Mouse (Mus musculus): ENCODE measurements at regions not wholly inside any gene's neighbourhood (a gene's known extent, or its start where the extent isn't known, plus 50 kb on each side); places are given as distances from the start of the nearest gene placed in this dataset.

DNA sequence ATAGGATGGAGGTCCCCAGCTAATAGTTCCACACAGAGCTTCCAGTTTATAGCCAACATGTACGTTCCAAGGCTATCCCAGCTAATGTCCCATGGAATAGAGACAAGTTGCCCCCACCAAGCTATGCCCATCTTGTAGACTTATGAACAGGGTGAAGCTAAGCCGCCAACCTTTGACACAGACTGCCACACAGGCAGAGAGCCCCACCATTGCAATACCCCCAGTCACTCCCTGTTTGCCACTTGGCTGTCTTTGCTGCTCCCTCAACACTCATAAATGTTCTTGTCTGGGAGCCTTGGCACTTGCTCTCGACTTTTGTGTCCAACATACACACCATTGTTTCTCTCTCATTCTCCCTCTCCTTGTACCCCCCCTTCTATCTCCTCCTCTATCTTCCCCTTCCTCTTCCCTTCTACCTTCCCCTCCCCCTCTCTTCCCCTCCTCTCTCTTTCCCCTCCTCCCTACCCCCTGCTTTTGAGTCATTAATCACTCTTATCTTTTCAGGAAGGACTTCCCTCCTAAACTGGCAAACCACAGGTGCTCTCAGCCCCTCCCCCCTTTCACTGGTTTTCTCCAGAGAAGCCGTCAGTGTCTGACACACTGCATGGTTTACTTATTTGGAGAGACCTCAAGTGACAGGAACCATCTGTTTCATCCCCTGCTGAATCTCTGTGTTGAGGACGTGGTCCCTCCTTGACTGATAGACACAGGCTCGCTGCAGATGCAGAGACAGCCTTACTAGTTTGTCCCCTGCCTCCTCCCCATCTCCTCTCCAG, 148.2 kb downstream of the Kdr start:
- DNase-seq (ENCODE audit: low read depth, low spot score): no peak

DNA sequence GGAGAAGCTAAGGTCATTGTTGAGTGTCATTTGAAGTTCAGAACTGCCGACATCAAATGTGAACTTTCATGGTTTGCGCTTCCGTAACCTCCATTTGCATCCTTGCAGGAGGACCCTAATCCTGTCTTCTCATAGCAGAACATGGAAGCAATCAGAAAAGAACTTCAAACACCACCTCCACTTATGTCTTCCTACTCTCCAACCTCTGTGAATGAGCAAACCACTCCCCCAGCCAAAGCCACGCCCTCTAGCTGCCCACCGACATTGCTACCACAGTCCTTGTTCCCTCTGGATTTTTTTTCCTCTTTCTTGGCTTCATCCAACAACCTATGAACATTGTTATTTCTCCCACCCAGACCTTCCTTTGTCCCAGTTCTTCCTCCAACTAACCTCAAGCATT, 149.9 kb downstream of the Kdr start:
- DNase-seq (ENCODE audit: low read depth, low spot score): no peak

DNA sequence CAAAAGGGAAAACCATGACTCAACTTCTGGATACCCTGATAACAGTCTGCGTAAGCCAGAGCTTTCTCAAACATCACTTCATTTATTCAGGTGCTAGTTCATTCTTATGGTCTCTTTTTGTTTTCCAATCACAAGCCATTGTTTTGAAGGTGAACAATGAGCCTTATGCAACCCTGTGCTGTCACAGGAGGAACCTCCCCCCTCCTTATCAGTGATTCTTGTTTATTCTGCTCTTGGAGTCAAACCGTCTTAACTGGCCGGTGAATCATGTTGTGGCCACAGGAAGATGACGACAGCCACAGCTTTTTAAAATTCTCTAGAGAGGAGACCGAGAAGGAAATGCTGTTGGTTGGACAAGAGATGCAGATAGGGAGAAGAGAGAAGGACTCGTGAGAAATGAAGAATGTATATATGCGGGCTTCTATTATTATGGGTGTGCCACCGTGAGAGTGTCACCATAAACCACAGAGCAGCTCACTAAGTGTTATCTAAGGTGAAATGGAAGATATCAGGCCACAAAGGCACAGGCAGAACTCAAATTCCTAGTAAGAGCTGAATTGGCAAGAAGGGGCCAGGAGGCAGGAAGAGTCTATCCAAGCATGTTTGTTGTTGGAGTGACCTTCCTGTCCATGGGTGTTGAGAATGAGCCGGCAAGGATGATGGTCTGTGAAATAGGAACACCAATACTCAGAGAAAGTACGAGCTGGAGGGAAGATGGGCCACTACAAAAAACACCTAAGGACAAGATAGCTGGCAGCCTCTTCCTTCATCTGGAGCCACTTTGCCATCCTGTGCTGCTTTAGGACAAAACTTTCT, 151.8 kb downstream of the Kdr start:
- no peak for DNase-seq (ENCODE audit: low read depth, low spot score)

DNA sequence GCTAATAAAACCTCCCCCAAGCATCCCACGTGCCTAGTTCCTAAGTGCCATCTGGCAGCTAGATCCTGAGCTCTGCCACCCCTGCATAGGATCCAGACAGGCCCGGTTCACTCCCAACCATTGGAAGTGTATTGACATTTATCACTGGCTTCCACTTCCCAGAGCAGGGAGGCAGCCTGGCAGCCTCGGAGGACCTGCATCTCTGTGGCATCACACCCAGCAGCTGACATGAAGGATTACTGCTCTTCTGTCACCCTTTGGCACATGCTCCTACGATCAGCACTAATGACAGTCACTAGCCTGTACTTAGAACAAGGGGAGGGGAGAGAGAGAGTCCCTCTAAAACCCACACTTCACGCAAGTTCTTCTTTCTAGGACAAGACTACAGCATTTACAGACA, 152.7 kb downstream of the Kdr start:
- no peak for DNase-seq (ENCODE audit: low read depth, low spot score)

DNA sequence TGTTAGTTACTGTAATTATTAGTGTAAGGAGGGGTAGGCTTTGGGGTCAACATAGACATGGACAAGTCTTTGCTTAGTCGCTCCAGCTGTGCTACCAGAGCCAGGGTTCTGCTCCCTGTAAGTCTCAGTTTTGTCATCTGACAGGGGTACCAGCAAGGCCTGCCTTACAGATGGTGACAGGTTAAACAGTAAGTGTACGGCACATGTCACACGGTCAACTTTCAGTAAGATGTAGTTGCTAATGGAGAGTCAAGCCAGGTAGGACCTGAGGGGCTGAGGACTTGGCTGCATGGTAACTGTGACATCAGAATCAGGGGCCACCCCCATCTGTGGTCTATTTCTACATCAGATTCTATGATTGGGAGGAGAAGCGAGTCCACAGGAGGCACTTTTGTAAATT, 153.6 kb downstream of the Kdr start:
- DNase-seq (ENCODE audit: low read depth, low spot score): no peak

DNA sequence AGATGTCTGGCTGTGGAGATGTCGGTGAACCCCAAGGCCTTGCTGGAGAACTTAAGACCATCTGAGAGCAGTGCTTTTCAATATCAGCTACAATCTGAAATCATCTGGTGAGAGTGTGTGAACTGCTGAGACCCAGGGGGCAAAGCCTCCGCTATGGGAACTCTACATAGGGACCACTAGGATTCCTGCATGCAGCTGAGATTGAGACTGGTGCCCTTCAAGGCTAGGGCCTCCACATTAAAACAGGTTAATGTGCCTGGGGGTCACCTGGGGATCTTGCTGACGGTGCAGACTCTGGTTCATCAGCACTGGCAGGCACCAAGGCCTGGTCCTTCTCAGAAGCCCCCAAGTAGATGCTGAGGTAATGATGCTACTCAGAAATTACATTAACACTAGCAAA, 154.6 kb downstream of the Kdr start:
- DNase-seq (ENCODE audit: low read depth, low spot score): no peak

DNA sequence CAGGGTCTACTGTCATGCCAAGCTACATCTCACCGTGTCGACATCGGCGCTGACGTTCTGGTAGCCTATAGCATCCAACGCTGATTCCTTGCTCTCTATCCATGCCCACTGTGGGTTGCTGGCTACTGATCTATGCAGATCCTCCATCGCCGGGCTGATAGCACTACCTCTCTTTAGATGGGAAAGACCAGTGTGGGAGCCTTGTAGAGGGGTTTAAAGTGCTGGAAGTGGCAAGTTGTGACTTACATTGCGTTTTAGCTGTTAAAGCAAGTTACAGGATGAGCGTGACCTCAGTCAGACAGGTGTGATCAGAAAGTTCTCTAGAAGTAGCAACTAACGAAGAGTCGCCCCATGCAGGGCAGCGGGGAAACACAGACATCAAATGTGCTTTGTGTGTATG, 160.9 kb downstream of the Kdr start:
- no peak for DNase-seq (ENCODE audit: low read depth, low spot score)

DNA sequence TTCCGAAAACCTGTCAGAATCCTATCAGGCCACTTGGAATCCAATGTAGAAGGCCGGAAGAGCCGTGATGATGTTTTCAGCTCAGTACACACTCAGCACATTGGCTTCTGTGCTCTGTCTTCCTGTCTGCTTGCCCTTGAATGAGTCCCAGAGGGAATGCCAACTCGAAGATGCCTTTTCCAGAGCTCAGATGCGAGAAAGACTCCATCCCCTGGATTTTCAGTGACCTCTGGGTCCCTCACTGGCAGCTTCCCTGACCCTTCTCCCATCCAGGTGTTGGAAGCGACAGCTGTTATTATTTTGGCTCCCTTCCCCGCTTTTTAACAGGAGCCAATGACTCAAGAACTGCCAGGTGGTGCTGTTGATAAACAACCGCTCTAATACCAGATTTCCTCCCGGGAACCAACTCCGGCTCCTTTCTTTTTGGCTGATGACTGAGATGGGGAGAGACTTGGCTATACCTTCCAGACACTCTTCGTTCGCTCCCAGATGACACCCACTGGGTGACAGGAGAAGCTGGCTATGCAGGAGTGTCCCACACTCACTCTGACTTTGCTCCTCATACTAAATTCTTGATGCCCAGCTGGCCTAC, 163.8 kb downstream of the Kdr start:
- DNase-seq (ENCODE audit: low read depth, low spot score): peak; percentile 44

DNA sequence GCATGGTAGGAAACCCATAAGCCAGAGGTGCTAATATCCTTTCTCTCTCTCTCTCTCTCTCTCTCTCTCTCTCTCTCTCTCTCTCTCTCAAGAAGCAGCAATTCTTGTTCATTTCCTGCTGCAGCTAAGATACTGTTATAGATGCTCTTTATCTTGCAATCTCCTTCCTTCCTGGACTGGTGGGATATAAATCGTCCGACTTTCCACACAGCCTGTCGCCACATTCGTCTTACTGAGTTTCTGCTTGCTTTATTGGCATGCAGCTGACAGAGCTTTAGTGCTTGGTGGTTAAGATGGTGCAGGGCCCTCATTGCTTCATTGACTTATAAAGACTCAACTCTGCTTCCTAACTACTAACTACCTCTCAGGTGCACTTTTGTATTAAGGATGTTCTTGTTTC, 165.6 kb downstream of the Kdr start:
- no peak for DNase-seq (ENCODE audit: low read depth, low spot score)

DNA sequence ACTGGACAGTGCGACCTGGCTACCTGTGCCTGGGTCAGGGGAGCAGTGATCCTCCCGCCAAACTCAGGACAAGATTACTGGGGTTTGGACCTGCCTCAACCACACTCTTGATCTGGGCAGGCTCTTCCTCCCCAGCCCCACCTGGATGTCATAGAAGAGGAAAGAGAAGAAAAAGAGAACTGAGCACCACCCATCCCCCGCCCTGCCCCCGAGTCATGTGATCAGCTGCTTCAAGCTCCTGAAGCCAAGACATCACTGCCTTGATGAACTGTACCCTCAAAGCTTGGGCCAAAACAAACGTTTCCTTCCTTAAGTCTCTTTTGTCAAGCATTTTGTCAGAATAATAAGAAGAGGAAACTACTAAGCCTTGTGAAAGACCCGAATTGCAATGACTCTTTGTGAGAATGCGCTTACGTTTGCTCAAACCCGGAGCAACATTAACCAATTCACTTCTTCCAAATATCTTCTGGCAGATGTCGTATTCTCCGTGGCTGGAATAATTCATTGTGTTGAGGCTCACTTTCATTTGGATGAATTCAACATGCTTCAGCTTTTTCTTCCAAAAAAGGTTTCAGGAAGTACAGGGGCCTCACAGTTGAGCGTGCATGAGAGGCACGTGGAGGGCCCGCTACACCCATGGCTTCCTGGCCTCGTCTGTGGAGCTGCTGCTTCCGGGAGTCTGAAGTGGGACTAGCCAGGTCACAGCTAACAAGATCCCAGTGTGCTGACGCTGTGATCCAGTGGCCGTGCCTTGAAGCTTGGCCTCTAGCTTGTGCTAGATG, 169.5 kb downstream of the Kdr start:
- no peak for DNase-seq (ENCODE audit: low read depth, low spot score)

DNA sequence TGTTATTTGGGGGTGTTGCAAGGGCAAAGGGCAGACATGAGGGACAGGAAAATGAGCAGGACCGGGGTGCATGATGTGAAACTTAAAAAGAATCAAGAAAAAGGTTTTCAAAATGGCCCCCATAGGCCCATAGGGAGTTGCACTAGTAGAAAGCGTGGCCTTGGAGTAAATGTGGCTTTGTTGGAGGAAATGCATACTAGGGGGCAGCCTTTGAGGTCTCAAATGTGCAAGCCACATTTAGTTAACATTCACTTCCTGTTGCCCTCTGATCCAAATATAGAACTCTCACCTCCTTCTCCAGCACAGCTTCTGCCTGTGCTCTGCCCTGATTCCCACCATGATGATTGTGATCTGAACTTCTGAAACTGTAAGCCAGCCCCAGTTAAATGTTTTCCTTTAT, 173.2 kb downstream of the Kdr start:
- DNase-seq (ENCODE audit: low read depth, low spot score): no peak

DNA sequence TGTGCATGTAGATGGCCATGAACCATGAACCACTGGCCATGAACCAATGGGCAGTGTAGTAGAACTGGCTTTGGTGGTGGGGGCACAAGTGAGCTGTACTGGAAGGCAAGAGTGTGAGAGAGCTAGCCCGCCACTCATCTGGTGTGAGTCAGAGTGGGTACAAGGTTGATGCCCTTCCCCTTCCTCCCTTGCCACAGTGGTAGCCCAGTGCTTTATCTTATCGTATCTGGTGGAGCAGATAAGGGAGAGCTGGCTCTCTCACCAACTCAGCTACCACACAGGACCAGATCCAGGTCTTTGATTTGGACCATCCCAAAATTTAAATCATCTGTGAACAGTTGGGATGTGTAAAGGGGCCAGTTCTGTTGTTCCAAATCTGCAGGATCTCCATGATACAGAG, 173.9 kb downstream of the Kdr start:
- DNase-seq (ENCODE audit: low read depth, low spot score): no peak

DNA sequence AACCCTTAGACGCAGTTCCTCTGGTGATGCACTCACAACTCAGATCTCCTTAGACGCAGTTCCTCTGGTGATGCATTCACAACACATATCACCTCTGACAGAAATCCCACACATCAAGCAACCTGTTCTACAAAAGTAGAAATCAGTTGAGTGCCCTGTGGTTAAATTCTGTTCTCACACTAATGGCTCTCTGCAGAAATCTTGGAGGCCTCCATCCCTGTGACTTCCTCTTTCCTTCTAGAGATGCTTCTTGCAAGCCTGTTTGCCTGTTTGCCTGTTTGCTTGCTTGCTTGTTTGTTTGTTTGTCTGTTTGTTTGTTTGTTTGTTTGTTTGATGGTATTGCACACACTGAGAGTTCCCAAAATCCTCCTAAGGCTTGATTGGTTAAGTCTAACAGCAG, 175.2 kb downstream of the Kdr start:
- DNase-seq (ENCODE audit: low read depth, low spot score): no peak

DNA sequence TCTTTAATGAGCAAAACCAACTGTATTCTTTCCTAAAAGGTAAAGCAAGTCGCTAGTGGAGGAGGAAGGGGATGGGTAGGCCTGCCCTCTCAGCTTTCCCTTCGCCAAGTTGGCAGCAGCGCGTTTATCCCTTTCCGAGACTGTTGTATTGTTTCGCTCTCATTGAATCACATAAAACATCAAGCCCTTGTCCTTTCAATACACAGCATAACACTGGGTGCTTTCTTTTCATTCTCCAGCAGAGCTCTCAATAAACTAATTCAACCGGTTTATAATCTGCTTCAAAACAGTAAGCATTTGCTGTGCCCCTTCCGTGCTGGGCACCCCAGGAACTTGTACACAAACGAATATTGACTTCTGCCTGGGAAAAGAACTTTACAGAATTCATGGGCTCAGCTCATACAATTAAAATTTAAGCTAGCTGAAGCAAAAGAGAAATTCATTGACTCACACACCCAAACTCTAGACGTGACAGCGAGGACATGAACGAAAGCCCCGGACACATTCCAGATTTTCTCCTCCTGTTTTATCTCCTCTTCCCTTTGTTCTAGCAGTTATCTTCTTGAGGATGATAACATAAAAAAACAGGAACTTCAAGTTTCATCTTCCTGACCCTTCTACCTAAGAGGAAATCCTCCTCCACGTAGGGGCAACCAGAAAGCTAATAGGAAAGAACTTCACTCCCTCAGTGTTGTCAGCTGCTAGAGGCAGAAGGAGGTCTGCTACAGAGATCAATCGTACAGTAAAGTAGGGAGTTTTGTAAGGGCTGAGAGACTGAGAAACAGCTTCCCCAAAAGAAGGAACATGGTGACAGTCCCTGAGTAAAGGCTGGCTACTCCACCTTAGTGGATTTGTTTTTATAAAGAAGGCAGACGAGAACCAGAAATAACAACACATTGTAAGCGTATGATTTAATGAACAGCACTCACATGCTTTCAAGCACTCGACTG, 177.9 kb downstream of the Kdr start:
- no peak for DNase-seq (ENCODE audit: low read depth, low spot score)

DNA sequence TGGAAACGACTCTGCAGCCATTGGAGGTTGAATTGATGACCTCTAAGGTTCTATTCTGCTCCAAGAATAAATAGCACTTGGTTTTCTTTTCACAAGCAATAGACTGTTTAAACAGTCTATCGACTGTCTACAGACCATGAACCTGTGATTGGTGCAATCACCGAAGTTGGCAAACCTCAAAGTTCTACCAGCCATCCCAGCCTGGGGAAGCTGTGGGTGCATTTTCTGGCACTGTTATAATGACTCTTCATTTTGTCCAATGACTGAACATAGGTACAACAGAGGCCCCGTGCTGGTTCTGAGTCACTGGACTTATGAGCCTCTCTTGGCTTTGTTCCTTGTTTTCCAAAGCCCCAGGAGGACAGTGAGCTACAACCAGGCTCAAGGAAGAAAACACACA, 178.6 kb downstream of the Kdr start:
- DNase-seq (ENCODE audit: low read depth, low spot score): no peak

DNA sequence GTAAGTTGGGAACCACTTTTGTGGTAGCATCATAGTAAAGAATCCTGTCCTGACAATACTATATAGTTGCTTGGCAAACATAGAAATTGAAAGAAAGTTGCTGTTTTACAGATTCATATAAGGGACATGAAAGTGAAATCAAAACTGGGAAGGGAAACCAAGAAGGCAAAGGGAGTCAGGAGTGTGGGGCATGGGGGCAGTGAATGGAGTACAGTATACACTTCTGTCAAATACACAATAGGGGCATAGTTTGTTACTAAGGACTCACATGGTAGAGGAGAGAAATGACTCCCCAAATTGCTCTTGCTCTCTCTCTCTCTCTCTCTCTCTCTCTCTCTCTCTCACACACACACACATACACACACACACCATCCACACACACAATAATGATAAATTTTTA, 185.1 kb downstream of the Kdr start:
- no peak for DNase-seq (ENCODE audit: low read depth, low spot score)

DNA sequence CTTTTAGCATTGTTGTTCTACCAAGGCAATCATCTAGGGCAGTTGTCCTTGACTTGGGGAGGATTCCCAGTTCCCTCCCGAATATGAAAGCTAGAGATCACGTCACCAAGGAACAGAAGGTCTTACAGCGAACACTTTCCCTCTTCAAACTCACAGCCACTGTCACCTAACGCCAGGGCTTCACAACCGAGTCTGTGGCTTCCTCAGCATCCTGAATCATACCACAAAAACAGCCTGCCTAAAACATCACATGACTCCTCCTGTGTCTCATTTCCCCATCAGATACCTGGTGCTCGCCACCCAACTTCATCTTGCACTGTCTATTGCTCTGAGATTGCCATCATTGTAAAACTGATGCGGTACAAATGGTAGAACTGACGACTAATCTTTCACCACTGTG, 186.5 kb downstream of the Kdr start:
- DNase-seq (ENCODE audit: low read depth, low spot score): no peak

DNA sequence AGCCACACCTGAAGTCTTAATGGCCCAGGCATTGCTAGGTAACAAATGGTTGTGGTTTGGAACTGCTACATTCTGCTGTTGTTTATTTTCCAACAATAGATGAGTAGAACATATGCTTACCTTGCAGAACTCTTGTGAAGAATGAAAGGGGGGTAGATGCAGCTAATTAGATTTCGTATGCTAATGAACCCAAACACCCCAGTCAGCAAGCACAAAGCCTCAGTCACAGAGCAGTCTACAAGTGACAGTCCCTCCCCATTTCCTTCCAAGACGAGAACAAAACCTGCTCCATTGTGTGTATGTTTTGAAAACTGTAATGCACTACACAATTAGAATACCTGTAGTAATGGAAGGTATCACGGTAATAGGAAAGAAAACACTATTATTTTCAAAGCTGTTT, 190.2 kb downstream of the Kdr start:
- peak; percentile 4 for DNase-seq (ENCODE audit: low read depth, low spot score)

DNA sequence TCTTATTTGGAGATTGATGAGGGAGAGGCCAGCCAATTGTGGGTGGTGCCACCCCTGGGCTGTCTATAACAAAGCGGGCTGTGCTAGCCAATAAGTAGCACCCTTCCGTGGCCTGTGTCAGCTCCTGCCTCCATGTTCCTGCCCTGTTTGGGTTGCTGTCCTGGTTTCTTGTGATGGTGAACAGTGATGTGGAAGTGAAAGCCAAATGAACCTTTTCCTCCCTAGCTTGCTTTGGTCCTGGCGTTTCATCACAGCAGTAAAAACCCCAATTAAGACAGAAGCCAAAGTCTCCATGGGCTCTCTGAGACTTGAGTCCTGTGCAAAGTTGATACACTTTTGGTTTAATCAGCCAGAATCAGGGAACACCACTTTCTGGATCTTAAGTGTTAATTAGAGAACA, 192.1 kb downstream of the Kdr start:
- no peak for DNase-seq (ENCODE audit: low read depth, low spot score)

DNA sequence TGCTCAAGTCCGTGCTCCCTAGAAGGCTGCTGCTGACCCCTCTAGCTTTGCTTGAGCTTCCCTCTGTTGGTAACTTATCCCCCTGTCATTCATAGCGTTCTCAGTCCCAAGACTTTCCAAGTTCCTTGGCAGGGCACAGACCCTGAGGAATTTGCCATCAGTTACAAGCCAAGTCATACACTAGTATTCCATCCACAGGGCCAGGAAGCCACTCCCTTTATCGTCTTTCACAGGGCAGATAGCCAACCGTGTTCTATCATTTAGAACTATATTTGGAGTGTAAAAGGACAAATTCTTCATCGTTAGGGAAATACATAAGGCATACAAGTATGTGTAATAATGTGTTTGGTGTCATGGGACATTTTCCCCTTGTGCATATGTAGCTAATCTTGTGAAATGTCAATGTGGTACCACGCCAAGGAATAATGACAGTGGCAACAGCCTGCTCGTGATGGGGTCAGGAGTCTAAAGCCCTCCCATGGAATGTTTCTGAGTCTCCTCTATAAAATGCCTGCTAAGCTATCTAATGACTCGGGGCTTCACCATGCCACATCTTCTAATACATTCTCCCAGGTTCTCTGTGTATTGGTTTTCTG, 193.2 kb downstream of the Kdr start:
- no peak for DNase-seq (ENCODE audit: low read depth, low spot score)

DNA sequence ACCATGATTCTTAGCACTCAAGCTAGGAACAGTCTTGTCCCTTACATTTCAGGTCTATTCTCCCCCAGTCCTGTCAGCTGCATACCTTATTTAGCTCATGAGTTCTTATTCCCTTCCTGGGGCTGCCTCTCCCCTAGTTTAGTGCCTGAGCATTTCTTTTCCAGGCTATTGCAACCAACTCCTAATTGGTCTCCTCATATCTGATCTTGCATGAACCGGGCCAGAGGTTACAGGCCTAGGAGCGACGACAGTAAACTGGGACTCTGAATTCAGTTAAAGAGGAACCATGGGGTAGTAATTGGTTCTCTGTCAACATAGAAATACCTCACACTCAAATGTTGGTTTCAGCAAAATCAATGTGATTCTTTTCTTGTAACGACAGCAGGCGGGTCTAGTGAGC, 195.9 kb downstream of the Kit start:
- no peak for DNase-seq (ENCODE audit: low read depth, low spot score)
